Mouse (Mus musculus): ENCODE measurements around the gene Heg1.

Heg1 gene

DNA sequence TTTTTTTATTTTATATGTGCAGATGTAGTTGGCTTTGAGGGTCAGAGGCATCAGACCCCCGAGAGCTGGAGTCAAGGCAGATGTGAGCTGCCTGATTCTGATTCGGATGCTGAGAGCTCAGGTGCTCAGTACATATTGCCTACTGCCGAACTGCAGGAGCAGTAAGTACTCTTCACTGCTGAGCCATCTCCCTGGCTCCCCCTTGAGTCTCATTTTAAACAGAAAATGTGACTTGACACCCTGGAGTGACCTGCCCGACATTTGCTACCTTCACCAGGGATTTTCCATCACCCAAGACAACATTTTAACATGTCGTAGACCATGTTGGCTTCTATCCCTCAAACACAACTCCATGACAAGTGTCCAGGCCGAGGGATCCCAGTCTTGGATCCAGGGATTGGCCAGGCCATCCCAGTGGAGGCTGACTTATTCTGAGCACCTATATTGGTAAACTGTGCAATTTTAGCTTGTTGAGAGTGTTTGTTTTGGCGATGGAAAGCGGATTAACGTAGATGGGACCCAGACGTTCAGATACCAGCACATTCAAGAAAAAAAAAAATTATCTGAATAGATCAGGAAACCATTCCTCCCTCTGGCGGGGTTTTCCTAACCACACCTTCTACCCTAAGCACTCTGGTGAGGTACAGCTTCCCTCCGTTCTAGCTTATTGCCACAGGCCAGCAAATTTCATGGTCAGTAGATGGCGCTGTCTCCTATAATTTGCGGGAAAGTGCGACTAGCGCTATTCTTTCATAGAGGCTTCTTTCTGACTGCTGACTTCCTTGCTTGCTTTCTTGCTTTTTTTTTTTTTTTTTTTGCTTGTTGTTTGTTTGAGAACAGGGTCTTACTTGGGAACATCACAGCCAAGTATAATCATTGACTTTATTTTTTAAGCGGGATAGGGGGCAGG is 136.4 kb downstream of the Heg1 start:
- peak; percentile 76 for DNase-seq (ENCODE audit: low read depth, low spot score)

Measured in CD4-positive helper T cell, adult 2 months (primary cell).